Mouse (Mus musculus): ENCODE measurements around the gene Etnppl. TPM values are rescaled to one million over a fixed set of nuclear protein-coding genes. Genes with fewer than 3 reads are reported as not detected.

Etnppl gene
- polyA plus RNA-seq, 1 experiment from 2014 or later, result 7.6 TPM

- DNase-seq (ENCODE audit: low spot score) (no peak), ATAC-seq (replicated peaks; ENCODE audit: low FRiP score, low read depth) (no peak)
- H3K9me3 ChIP-seq (replicated peaks; ENCODE audit: low read length), result no peaks in the 10 kb centered on the region
- no peaks in the 10 kb centered on the region for H3K36me3 ChIP-seq (ENCODE audit: insufficient read depth, low read length)
- no peak overlapping the region for H3K27ac ChIP-seq
- no peak for TF ChIP-seq CTCF (IDR thresholded peaks at IDR 0.05; ENCODE audit: low read depth)
- H3K4me3 ChIP-seq (replicated peaks; ENCODE audit: low read depth, low read length), result no peak overlapping the region
- no peak overlapping the region for H3K4me2 ChIP-seq (ENCODE audit: low read length)
- H3K9ac ChIP-seq (ENCODE audit: low read depth, low read length), result no peak overlapping the region
- no peaks in the 10 kb centered on the region for H3K27me3 ChIP-seq (ENCODE audit: insufficient read depth, low read length)
- no peaks in the 10 kb centered on the region for H3K4me1 ChIP-seq (replicated peaks; ENCODE audit: insufficient read depth, low read length)
- WGBS, result 39% methylated on average over 6 of the region's 6 CpGs
Measured at GRCm38 (mm10) chr3:130649569-130649968, 32.3 kb downstream of the Etnppl start.

DNA sequence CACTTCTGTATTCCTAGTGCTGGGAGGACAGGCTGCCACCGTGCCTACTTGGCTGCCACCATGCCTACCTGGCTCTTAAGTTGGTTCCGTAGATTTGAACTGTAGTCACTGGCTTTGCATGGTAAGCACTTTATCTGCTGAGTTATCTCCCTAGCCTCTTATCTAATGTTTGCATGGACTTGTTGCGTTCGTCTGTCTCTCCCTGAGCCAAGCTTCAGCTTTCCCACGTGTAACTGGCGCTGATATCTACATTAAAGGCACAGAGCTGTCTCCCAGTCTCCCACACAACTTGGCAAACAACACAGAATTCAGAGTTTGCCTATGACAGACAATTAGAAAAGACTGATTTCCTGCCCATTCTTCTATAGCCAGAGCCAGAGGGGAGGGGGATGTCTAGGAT lies 43.4 kb downstream of the Etnppl start:
- no peak overlapping the region for H3K4me2 ChIP-seq (ENCODE audit: low read length)

GRCm38 (mm10) chr3:130662496-130662895 lies 45.2 kb downstream of the Etnppl start:
- no peaks in the 10 kb centered on the region for H3K9me3 ChIP-seq (replicated peaks; ENCODE audit: low read length)
- DNase-seq (ENCODE audit: low spot score) (no peak), ATAC-seq (replicated peaks; ENCODE audit: low FRiP score, low read depth) (no peak)
- no peaks in the 10 kb centered on the region for H3K27me3 ChIP-seq (ENCODE audit: insufficient read depth, low read length)
- WGBS, result 89% methylated on average over 3 of the region's 3 CpGs
- no peak overlapping the region for H3K4me3 ChIP-seq (replicated peaks; ENCODE audit: low read depth, low read length)
- no peak overlapping the region for H3K27ac ChIP-seq
- H3K36me3 ChIP-seq (ENCODE audit: insufficient read depth, low read length), result no peaks in the 10 kb centered on the region
- no peaks in the 10 kb centered on the region for H3K4me1 ChIP-seq (replicated peaks; ENCODE audit: insufficient read depth, low read length)
- no peak for TF ChIP-seq CTCF (IDR thresholded peaks at IDR 0.05; ENCODE audit: low read depth)
- no peak overlapping the region for H3K9ac ChIP-seq (ENCODE audit: low read depth, low read length)
- H3K4me2 ChIP-seq (ENCODE audit: low read length), result no peak overlapping the region

More for the DNA sequence above, 43.4 kb downstream of the Etnppl start:
- TF ChIP-seq CTCF (IDR thresholded peaks at IDR 0.05; ENCODE audit: low read depth), result no peak
- H3K9me3 ChIP-seq (replicated peaks; ENCODE audit: low read length), result no peaks in the 10 kb centered on the region
- DNase-seq (ENCODE audit: low spot score), result no peak
- H3K36me3 ChIP-seq (ENCODE audit: insufficient read depth, low read length), result no peaks in the 10 kb centered on the region
- H3K9ac ChIP-seq (ENCODE audit: low read depth, low read length), result no peak overlapping the region
- no peaks in the 10 kb centered on the region for H3K4me1 ChIP-seq (replicated peaks; ENCODE audit: insufficient read depth, low read length)
- no peak for ATAC-seq (replicated peaks; ENCODE audit: low FRiP score, low read depth)
- H3K27me3 ChIP-seq (ENCODE audit: insufficient read depth, low read length), result no peaks in the 10 kb centered on the region
- WGBS, result 71% methylated on average over 6 of the region's 6 CpGs
- no peak overlapping the region for H3K27ac ChIP-seq
- H3K4me3 ChIP-seq (replicated peaks; ENCODE audit: low read depth, low read length), result no peak overlapping the region

DNA sequence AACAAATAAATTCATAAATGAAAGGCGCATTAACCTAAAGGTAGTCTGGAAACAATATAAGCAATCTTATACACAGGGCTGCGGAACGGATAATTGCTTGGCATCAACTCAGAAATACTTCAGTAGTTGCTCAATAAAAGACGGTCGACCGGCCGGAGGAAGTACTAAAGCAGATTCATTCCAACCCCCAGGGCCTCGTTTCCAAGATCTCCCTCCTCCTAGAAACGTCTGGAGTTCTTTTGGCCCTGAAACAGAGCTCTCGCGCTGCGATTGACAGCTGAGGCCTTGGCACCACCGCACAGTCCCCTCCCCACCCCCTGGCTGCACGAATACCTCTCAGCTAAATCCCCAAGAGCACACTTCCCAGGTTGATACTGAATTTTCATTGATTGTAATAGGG lies 54.0 kb downstream of the Etnppl start:
- no peaks in the 10 kb centered on the region for H3K4me1 ChIP-seq (replicated peaks; ENCODE audit: insufficient read depth, low read length)
- DNase-seq (ENCODE audit: low spot score), result no peak
- H3K36me3 ChIP-seq (ENCODE audit: insufficient read depth, low read length), result no peaks in the 10 kb centered on the region
- H3K9me3 ChIP-seq (replicated peaks; ENCODE audit: low read length), result no peaks in the 10 kb centered on the region
- H3K4me2 ChIP-seq (ENCODE audit: low read length), result no peak overlapping the region
- no peak overlapping the region for H3K27ac ChIP-seq
- TF ChIP-seq CTCF (IDR thresholded peaks at IDR 0.05; ENCODE audit: low read depth), result no peak
- H3K9ac ChIP-seq (ENCODE audit: low read depth, low read length), result no peak overlapping the region
- no peak for ATAC-seq (replicated peaks; ENCODE audit: low FRiP score, low read depth)
- no peaks in the 10 kb centered on the region for H3K27me3 ChIP-seq (ENCODE audit: insufficient read depth, low read length)
- H3K4me3 ChIP-seq (replicated peaks; ENCODE audit: low read depth, low read length), result no peak overlapping the region
- 64% methylated on average over 14 of the region's 14 CpGs for WGBS

GRCm38 (mm10) chr3:130677671-130678460 lies 60.6 kb downstream of the Etnppl start:
- H3K27me3 ChIP-seq (ENCODE audit: insufficient read depth, low read length), result no peaks in the 10 kb centered on the region
- H3K4me2 ChIP-seq (ENCODE audit: low read length), result no peak overlapping the region
- TF ChIP-seq CTCF (IDR thresholded peaks at IDR 0.05; ENCODE audit: low read depth), result no peak
- no peak for ATAC-seq (replicated peaks; ENCODE audit: low FRiP score, low read depth)
- H3K36me3 ChIP-seq (ENCODE audit: insufficient read depth, low read length), result no peaks in the 10 kb centered on the region
- H3K27ac ChIP-seq, result no peak overlapping the region
- DNase-seq (ENCODE audit: low spot score), result no peak
- H3K9me3 ChIP-seq (replicated peaks; ENCODE audit: low read length), result no peaks in the 10 kb centered on the region
- WGBS, result 94% methylated on average over 19 of the region's 19 CpGs
- H3K4me3 ChIP-seq (replicated peaks; ENCODE audit: low read depth, low read length), result no peak overlapping the region
- no peak overlapping the region for H3K9ac ChIP-seq (ENCODE audit: low read depth, low read length)
- H3K4me1 ChIP-seq (replicated peaks; ENCODE audit: insufficient read depth, low read length), result no peaks in the 10 kb centered on the region

DNA sequence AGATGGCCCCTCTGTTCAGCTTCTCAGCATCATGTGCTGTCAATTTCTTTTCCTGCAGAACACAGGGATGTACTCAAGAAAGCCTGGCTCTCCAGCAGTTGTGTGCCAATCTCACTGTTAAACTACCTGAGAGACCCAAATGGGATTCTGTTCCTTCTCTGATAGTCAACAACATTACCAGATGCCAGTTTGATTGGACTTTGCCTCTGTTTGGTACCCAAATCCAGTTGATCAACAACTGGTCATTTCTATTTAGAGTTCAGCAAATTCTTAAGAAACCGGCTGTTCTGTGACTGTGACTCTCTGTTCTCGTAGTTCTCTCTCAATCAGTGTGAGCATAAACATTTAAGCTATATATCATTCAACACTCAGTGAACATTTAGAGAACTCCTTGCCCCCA lies 64.0 kb downstream of the Etnppl start:
- H3K9ac ChIP-seq (ENCODE audit: low read depth, low read length), result no peak overlapping the region
- H3K4me1 ChIP-seq (replicated peaks; ENCODE audit: insufficient read depth, low read length), result no peaks in the 10 kb centered on the region
- no peaks in the 10 kb centered on the region for H3K9me3 ChIP-seq (replicated peaks; ENCODE audit: low read length)
- no peak for ATAC-seq (replicated peaks; ENCODE audit: low FRiP score, low read depth)
- no peak overlapping the region for H3K4me3 ChIP-seq (replicated peaks; ENCODE audit: low read depth, low read length)
- no peaks in the 10 kb centered on the region for H3K27me3 ChIP-seq (ENCODE audit: insufficient read depth, low read length)
- H3K4me2 ChIP-seq (ENCODE audit: low read length), result no peak overlapping the region
- H3K36me3 ChIP-seq (ENCODE audit: insufficient read depth, low read length), result no peaks in the 10 kb centered on the region
- WGBS, result 65% methylated on average over 2 of the region's 2 CpGs
- H3K27ac ChIP-seq, result no peak overlapping the region
- no peak for DNase-seq (ENCODE audit: low spot score)
- TF ChIP-seq CTCF (IDR thresholded peaks at IDR 0.05; ENCODE audit: low read depth), result no peak

DNA sequence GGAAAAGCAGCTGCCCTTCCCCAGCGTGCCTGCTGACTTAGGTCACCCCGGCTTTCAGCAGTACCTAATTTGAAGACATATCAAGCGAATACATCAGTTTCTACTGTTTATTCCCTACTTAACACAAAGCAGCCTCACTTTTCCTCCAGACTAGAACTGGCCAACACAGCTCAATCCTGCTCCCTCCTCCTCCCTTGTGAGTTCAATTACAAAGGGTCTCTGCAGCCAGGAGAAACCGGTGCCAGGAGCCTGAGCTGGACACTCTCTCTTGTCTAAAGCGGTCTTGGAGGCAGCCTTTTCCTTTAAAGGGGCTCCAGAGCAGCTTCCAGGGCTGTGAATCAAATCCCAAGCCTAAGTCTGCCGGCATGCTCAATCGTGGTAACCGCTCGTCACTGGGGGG lies 64.9 kb downstream of the Etnppl start:
- Histone ChIP-seq H3K36me3 (ENCODE audit: insufficient read depth, low read length) (no peaks in the 10 kb centered on the region), H3K9me3 (replicated peaks; ENCODE audit: low read length) (no peaks in the 10 kb centered on the region), H3K27ac (no peak overlapping the region), H3K9ac (ENCODE audit: low read depth, low read length) (no peak overlapping the region), H3K27me3 (ENCODE audit: insufficient read depth, low read length) (no peaks in the 10 kb centered on the region), H3K4me2 (ENCODE audit: low read length) (no peak overlapping the region), H3K4me1 (replicated peaks; ENCODE audit: insufficient read depth, low read length) (no peaks in the 10 kb centered on the region), H3K4me3 (replicated peaks; ENCODE audit: low read depth, low read length) (no peak overlapping the region)
- no peak for TF ChIP-seq CTCF (IDR thresholded peaks at IDR 0.05; ENCODE audit: low read depth)
- ATAC-seq (replicated peaks; ENCODE audit: low FRiP score, low read depth) (no peak), DNase-seq (ENCODE audit: low spot score) (no peak)
- 81% methylated on average over 9 of the region's 9 CpGs for WGBS
